ENCODE assay signal across 8 mouse cellular contexts in genomic region chr14:121172065-121173036, GRCm38 (mm10).
A peak's percentile ranks its signal among the peaks of the same experiment; 100 is the strongest.
DNase-seq lines count a peak whose midpoint lies in the region; ATAC-seq and TF ChIP-seq lines count a peak whose summit lies in the region.

No protein-coding gene starts in this region.

- peak; percentile 77 for TF ChIP-seq POLR2A in cortical plate, adult 2 months (IDR thresholded peaks at IDR 0.05; ENCODE audit: extremely low read depth, insufficient read depth, low read length)

- H3K36me3 ChIP-seq in heart, embryonic 12.5 days, result peaks cover 2% of the 10 kb centered on the region; the same call in 1 of the 2 replicates
- no peaks in the 10 kb centered on the region for H3K36me3 ChIP-seq in heart, embryonic 16.5 days (ENCODE audit: control insufficient read depth, insufficient read depth)

- no peak for TF ChIP-seq CTCF in cortical plate, adult 2 months (IDR thresholded peaks at IDR 0.05; ENCODE audit: extremely low read depth, insufficient read depth, low read length)

- DNase-seq in heart, adult 18-20 months, result peak; percentile 46 to 63
- DNase-seq in left cerebral cortex, postnatal 4 days, result peak; percentile 54
- DNase-seq in right cerebral cortex, postnatal 14 days, result peak; percentile 36
- no peak for DNase-seq in adrenal gland, adult (ENCODE audit: inconsistent age in 2 of 2, low spot score in 1 of 2)

- no peaks in the 10 kb centered on the region for H3K9me3 ChIP-seq in heart, embryonic 12.5 days (replicated peaks)
- no peaks in the 10 kb centered on the region for H3K9me3 ChIP-seq in heart, embryonic 16.5 days (replicated peaks; ENCODE audit: control insufficient read depth, low read length)

- H3K27ac ChIP-seq in heart, embryonic 12.5 days (ENCODE audit: poor library complexity, severe bottlenecking), result no peak overlapping the region
- H3K27ac ChIP-seq in cortical plate, adult 2 months (ENCODE audit: insufficient read depth, low read length), result peak overlapping the region; percentile 49
- H3K27ac ChIP-seq in heart, embryonic 16.5 days (ENCODE audit: low read length), result no peak overlapping the region; the same call in 1 of the 2 replicates

- WGBS in heart, embryonic 12.5 days, result 79% methylated on average over 19 of the region's 19 CpGs
- WGBS in heart, embryonic 16.5 days, result 73% methylated on average over 19 of the region's 19 CpGs

- ATAC-seq in heart, embryonic 12.5 days (ENCODE audit: insufficient number of reproducible peaks, low FRiP score), result no peak
- no peak for ATAC-seq in heart, embryonic 16.5 days (replicated peaks; ENCODE audit: extremely low read depth, insufficient read depth, low FRiP score)
- ATAC-seq in monocyte, adult 5-6 weeks (replicated peaks; ENCODE audit: insufficient number of reproducible peaks, low FRiP score, low TSS enrichment, poor library complexity, severe bottlenecking), result no peak

- H3K27me3 ChIP-seq in heart, embryonic 12.5 days (replicated peaks), result no peaks in the 10 kb centered on the region
- no peaks in the 10 kb centered on the region for H3K27me3 ChIP-seq in heart, embryonic 16.5 days (ENCODE audit: control insufficient read depth, insufficient read depth, low read length)

- no peak overlapping the region for H3K9ac ChIP-seq in heart, embryonic 12.5 days
- 0 out of 2 replicates have a peak overlapping the region, but pooled peaks have one; percentile 28 for H3K9ac ChIP-seq in heart, embryonic 16.5 days (ENCODE audit: low read length)

- H3K4me3 ChIP-seq in heart, embryonic 12.5 days, result no peak overlapping the region
- no peak overlapping the region for H3K4me3 ChIP-seq in cortical plate, adult 2 months (ENCODE audit: insufficient read depth, low read length)
- H3K4me3 ChIP-seq in heart, embryonic 16.5 days (ENCODE audit: low read length), result no peak overlapping the region

- H3K4me1 ChIP-seq in heart, embryonic 12.5 days (replicated peaks), result peaks cover 47% of the 10 kb centered on the region
- H3K4me1 ChIP-seq in cortical plate, adult 2 months (ENCODE audit: control insufficient read depth, insufficient read depth, low read length), result peaks cover 12% of the 10 kb centered on the region
- H3K4me1 ChIP-seq in heart, embryonic 16.5 days (ENCODE audit: control insufficient read depth, insufficient read depth, low read length), result peaks cover 16% of the 10 kb centered on the region

- intact Hi-C loops in left cerebral cortex, postnatal 4 days (cut with DNase I), result no loop called here

- H3K4me2 ChIP-seq in heart, embryonic 12.5 days, result no peak overlapping the region
- H3K4me2 ChIP-seq in heart, embryonic 16.5 days (ENCODE audit: low read depth, low read length), result no peak overlapping the region

Comparison
In these comparisons a context has a peak if more than half of its experiments do, and no peak if none do; other contexts are left out.
1. DNase-seq: peak in heart, adult 18-20 months (2 of 2), left cerebral cortex, postnatal 4 days (single experiment) and right cerebral cortex, postnatal 14 days (single experiment); none in adrenal gland, adult (0 of 2).